Mouse (Mus musculus) embryonic facial prominence, embryonic 14.5 days (tissue): ENCODE data around the gene Epas1. TPM values are rescaled to one million over a fixed set of nuclear protein-coding genes. Genes with fewer than 3 reads are reported as not detected.

Experiments
- ATAC-seq: fragments of 200-750 bp; cut with Nextera tagmentation; 2 replicates; pipeline ENCODE4 v1.8.0; 2017; ENCODE audit warnings: low read depth, moderate number of reproducible peaks, moderate TSS enrichment
- DNase-seq: peaks from one replicate; pipeline ENCODE4 v3.0.0-alpha.2; 2015; ENCODE audit warnings: low spot score
- H3K27ac ChIP-seq: fragments of 300-500 bp; sonication (generic); replicated peaks from 2 replicates; pipeline ENCODE4 v1.5.1; 2014; ENCODE audit warnings: low read depth, mild to moderate bottlenecking, low read length, moderate library complexity
- H3K27me3 ChIP-seq: fragments of 300-500 bp; sonication (generic); replicated peaks from 2 replicates; pipeline ENCODE4 v1.6.1; 2014; ENCODE audit warnings: low read length; ENCODE audit not compliant: control insufficient read depth, insufficient read depth
- H3K36me3 ChIP-seq: fragments of 300-500 bp; sonication (generic); 2 replicates; pipeline ENCODE4 v1.6.1; 2014; ENCODE audit warnings: low read length, mixed read lengths; ENCODE audit not compliant: control insufficient read depth, insufficient read depth
- H3K4me1 ChIP-seq: fragments of 300-500 bp; sonication (generic); 2 replicates; pipeline ENCODE4 v1.6.1; 2014; ENCODE audit warnings: antibody characterized with exemption, low read length; ENCODE audit not compliant: control insufficient read depth, insufficient read depth
- H3K4me2 ChIP-seq: fragments of 300-500 bp; sonication (generic); 2 replicates; pipeline ENCODE4 v1.6.1; 2014; ENCODE audit warnings: low read depth, mild to moderate bottlenecking, low read length, moderate library complexity, mixed read lengths
- H3K4me3 ChIP-seq: fragments of 300-500 bp; sonication (generic); 2 replicates; pipeline ENCODE4 v1.5.1; 2014; ENCODE audit warnings: low read depth, mild to moderate bottlenecking, low read length
- H3K9ac ChIP-seq: fragments of 300-500 bp; sonication (generic); 2 replicates; pipeline ENCODE4 v1.6.1; 2014; ENCODE audit warnings: low read depth, mild to moderate bottlenecking, low read length, moderate library complexity, mixed read lengths
- H3K9me3 ChIP-seq: fragments of 300-500 bp; sonication (generic); 2 replicates; pipeline ENCODE4 v1.6.1; 2016; ENCODE audit warnings: low read length; ENCODE audit not compliant: control insufficient read depth
- WGBS: fragments of 180-500 bp; shearing (Covaris S2); extraction: QIAGEN DNeasy Blood & Tissue Kit; methylation state at CpG from one replicate; pipeline ENCODE4 v1.1.7; 2014; 5-methylcytosine and 5-hydroxymethylcytosine counted together
- polyA plus RNA-seq: library from polyadenylated mRNA; unstranded; fragments of >200 nt; fragmentation: Nextera tagmentation; extraction: Ambion mirVana; gene quantifications from 2 replicates; pipeline ENCODE4 v1.2.1, GENCODE M21; 2014

Gene Epas1
- polyA plus RNA-seq, 1 experiment from 2014 or later = 14.3 TPM

DNA sequence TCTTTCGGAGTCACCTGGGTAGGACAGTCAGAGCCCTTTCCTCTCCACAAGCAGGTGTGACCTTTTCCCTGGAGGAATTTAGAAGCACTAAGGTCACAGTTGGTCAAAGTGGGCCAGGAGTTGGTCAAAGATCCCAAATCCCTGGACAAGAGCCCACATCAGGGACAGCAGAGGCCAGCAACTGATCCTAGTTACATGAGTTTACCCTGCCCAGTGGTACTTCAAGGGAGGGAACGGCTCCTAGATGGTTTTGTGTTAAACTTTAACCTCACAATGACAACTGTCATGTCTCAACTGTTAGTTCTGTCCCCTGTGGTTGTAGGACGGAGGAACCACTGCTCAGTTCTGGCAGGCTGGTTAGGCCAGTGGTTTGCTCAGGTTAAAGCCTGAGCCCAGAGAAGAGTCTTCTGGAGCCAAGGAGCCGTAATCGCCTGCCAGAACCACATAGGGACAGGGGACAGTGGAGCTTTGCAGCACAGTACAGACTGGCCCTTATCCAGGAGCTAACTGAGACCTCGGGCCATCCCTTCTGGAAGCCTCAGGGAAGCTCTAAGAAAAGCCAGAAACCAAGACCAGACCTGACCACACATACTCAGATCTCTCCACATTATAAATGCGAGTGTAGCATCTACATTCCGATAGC is 12.4 kb downstream of the Epas1 start:
- no peak overlapping the region for H3K9ac ChIP-seq
- 91% methylated on average over 8 of the region's 8 CpGs for WGBS
- no peak overlapping the region for H3K4me2 ChIP-seq
- no peaks in the 10 kb centered on the region for H3K27me3 ChIP-seq
- ATAC-seq = no peak
- H3K9me3 ChIP-seq = no peaks in the 10 kb centered on the region
- no peaks in the 10 kb centered on the region for H3K4me1 ChIP-seq
- no peak overlapping the region for H3K27ac ChIP-seq
- H3K4me3 ChIP-seq = no peak overlapping the region
- no peak for DNase-seq
- no peaks in the 10 kb centered on the region for H3K36me3 ChIP-seq

DNA sequence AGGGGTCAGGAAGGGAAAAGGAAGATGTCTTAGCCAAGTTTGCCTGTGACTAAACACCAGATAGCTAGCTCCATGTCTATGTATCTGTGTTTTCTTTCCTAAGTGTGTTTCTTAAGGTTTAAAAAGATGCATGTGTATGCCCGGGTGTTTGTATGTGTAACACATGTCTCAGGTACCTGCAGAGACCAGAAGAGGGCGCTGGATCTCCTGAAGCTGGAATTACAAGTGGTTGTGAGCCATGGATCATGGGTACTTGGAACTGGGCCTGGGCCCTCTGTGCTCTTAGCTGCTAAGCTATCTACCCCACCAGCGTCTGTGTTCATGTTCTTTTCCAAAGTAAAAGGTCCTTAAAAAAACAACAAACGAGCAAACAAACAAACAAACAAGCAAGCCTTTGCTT is 12.9 kb downstream of the Epas1 start:
- Histone ChIP-seq H3K4me2 (no peak overlapping the region), H3K36me3 (no peaks in the 10 kb centered on the region), H3K27me3 (no peaks in the 10 kb centered on the region), H3K9me3 (no peaks in the 10 kb centered on the region), H3K4me1 (no peaks in the 10 kb centered on the region), H3K4me3 (no peak overlapping the region), H3K27ac (no peak overlapping the region), H3K9ac (no peak overlapping the region)
- whole genome bisulfite sequencing = 92% methylated on average over 4 of the region's 4 CpGs
- no peak for ATAC-seq
- no peak for DNase-seq

DNA sequence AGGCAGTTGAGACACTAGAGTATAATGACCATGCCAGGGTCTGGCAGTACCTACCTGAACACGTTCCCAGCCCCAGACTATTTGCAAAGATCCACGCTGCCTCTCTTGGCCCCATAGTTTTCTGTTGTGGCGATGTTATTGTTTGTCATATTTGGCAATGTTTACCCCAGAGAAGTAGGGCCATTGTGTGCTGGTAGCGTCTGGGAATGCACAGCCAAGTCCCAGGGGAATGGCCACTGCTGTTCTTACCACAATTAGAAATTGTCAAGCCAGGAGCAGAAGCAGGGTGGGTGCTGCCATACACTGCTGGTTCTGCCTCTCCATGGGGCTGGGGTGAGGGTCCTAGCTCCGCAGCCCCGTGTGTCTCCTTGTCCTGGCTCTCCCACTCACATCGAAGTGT is 15.1 kb downstream of the Epas1 start:
- Histone ChIP-seq H3K27ac (no peak overlapping the region), H3K9me3 (no peaks in the 10 kb centered on the region), H3K9ac (no peak overlapping the region), H3K4me2 (no peak overlapping the region), H3K4me3 (no peak overlapping the region), H3K36me3 (no peaks in the 10 kb centered on the region), H3K4me1 (no peaks in the 10 kb centered on the region), H3K27me3 (no peaks in the 10 kb centered on the region)
- no peak for ATAC-seq
- DNase-seq = no peak
- WGBS = 78% methylated on average over 7 of the region's 7 CpGs

DNA sequence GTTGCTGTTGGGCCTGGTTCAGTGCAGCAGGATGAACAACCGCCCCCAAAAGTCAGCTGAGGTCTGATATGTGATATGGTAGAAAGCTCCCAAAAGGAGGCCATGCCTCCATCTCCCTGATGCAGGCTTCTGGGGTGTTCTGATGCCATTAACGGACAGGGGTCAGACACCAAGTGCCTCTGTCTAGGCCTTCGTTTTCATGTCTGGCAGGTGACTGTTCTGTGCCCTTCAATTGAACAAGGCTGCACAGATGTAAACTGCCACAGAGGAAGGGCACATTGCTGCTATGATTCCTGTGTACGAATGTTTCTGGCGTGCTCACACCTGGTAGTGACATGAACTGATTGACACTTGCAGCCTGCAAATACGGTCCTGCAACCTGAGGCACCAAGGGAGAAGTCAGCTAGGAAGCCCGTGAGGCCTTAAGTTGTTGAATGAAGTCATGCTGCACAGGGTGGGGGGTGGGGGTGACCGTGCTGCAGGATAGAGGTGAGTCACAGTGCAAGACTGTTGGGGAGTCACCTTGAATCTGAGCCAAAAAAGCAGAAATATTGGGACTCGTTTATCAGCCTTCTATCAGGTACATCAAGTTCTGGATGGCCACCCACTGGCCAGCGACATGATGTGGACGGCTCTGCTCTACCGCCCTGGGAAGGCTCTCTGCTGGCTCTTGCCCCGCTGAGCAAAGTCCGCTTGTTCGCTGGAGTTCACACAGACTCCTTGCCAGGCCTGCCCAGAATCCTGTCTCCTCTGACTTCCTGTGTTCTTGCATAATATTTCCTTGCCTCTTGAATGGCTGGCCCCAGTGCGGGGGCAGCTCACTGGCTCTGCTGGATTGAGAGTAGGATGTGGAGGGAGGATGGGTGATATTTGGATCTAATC is 16.1 kb downstream of the Epas1 start:
- WGBS = 65% methylated on average over 16 of the region's 16 CpGs
- 0 out of 2 replicates have a peak, but pooled peaks have one; percentile 30 for ATAC-seq
- H3K4me2 ChIP-seq = no peak overlapping the region
- no peak overlapping the region for H3K9ac ChIP-seq
- no peaks in the 10 kb centered on the region for H3K27me3 ChIP-seq
- DNase-seq = peak; percentile 38
- no peaks in the 10 kb centered on the region for H3K9me3 ChIP-seq
- no peak overlapping the region for H3K4me3 ChIP-seq
- H3K4me1 ChIP-seq = no peaks in the 10 kb centered on the region
- no peaks in the 10 kb centered on the region for H3K36me3 ChIP-seq
- H3K27ac ChIP-seq = no peak overlapping the region

DNA sequence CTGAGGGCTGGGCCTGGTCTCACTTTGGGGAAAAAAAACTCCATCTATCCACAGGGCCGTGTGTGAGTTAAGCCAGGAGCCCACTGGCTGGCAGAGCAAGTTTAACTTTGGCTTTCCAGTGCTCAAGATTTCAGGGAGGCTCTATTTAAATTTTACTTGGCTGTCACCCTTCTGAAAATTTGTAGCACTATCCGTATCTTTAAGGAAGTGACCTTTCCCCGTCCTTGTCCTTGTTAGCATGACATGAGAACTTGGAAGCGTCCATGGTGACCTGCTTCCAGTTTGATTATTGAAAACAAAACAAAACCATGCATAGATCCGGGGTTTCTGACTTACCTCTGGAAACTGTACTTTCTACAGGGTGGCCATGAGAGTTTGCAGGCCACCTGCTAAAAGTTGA is 17.3 kb downstream of the Epas1 start:
- WGBS = 56% methylated on average over 5 of the region's 5 CpGs

DNA sequence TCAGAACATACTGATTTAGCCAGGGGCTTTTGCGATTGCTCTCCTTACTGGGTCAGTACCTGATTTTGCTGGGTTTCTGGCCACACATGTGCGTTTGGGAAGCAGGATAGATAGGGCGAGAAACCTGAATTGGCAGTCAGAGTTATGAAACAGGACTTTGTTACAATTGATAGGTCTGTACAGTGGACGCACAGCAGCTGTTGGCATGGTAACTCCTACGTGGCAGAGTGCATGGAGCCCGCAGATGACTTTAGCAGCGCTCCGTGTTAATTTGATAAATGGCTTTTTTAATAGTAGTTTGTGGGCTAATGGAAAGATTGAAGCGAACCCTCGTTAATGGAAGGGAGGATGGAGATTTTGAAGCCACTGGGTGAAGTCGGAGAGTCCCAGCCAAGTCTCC is 18.5 kb downstream of the Epas1 start:
- H3K27me3 ChIP-seq = no peaks in the 10 kb centered on the region
- WGBS = 79% methylated on average over 11 of the region's 11 CpGs
- H3K9ac ChIP-seq = no peak overlapping the region
- no peaks in the 10 kb centered on the region for H3K36me3 ChIP-seq
- no peak for ATAC-seq
- H3K4me2 ChIP-seq = no peak overlapping the region
- no peaks in the 10 kb centered on the region for H3K4me1 ChIP-seq
- no peak overlapping the region for H3K4me3 ChIP-seq
- DNase-seq = no peak
- no peak overlapping the region for H3K27ac ChIP-seq
- H3K9me3 ChIP-seq = no peaks in the 10 kb centered on the region

More for the DNA sequence above, 17.3 kb downstream of the Epas1 start:
- DNase-seq = no peak
- no peak overlapping the region for H3K4me2 ChIP-seq
- no peak overlapping the region for H3K27ac ChIP-seq
- ATAC-seq = no peak
- H3K27me3 ChIP-seq = no peaks in the 10 kb centered on the region
- no peaks in the 10 kb centered on the region for H3K9me3 ChIP-seq
- no peak overlapping the region for H3K9ac ChIP-seq
- H3K4me3 ChIP-seq = no peak overlapping the region
- no peaks in the 10 kb centered on the region for H3K4me1 ChIP-seq
- H3K36me3 ChIP-seq = no peaks in the 10 kb centered on the region

DNA sequence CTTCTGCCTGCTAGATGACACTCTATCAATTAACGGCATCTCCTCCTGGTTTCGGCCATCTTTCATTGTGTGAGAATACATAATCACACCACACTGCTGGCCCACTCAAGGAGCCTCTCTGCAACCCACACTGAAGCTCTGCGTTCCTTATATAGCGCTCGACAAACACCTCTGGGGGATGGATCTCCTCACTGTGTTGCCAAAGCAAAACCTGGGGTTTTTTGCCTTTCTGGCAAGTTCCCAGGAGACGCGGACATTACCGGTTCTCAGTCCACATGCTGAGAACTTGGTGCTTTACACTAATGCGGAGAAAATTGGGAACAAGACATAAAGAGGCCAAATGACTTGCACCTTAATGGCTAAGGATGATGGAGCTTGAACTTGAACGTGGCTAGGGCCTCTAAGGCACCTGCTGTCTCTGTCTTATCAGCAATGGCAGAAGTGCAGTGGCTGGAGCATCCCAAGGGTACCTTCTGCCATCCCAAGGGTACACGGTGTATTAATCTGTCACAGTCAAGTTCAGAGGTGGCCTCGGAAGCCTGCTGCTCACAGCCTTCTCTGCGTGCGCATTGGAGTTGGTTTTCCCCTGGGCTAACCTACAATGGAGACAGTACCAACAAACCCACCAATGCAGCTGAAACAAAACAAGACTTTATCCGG is 19.6 kb downstream of the Epas1 start:
- Histone ChIP-seq H3K4me2 (no peak overlapping the region), H3K27me3 (no peaks in the 10 kb centered on the region), H3K9ac (no peak overlapping the region), H3K4me3 (no peak overlapping the region), H3K36me3 (no peaks in the 10 kb centered on the region), H3K27ac (no peak overlapping the region), H3K9me3 (no peaks in the 10 kb centered on the region), H3K4me1 (no peaks in the 10 kb centered on the region)
- 89% methylated on average over 15 of the region's 15 CpGs for WGBS
- DNase-seq = no peak
- no peak for ATAC-seq

DNA sequence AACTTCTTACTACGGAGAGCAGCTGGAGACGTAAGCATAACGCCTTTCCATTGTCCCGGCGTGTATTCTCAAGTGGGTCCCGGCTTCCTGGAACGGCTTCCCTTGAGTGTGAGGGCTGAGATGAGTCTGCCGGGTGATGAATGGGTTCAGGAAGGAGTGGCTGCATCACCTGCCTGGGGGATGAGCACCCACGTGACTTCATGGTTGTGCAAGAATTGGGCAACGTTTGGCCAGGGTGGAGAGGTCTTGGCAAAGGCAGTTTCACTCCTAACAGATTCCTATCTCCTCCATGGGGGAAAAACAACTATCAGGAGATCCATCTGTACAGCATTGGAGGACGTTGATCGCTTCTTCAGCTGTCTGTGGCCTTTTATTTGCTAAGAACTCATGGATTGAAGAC is 23.0 kb downstream of the Epas1 start:
- ATAC-seq (no peak), DNase-seq (no peak)
- H3K9me3 ChIP-seq = no peaks in the 10 kb centered on the region
- 88% methylated on average over 12 of the region's 12 CpGs for WGBS
- no peaks in the 10 kb centered on the region for H3K27me3 ChIP-seq
- H3K4me3 ChIP-seq = no peak overlapping the region
- no peak overlapping the region for H3K27ac ChIP-seq
- no peaks in the 10 kb centered on the region for H3K36me3 ChIP-seq
- H3K4me2 ChIP-seq = no peak overlapping the region
- no peak overlapping the region for H3K9ac ChIP-seq
- no peaks in the 10 kb centered on the region for H3K4me1 ChIP-seq
